Mouse (Mus musculus) thymus, adult 2 months (tissue): ENCODE measurements around the gene Gemin7.

Source experiments
- CTCF ChIP-seq: fragments of 200-500 bp; IDR thresholded peaks from 2 replicates; pipeline ENCODE4 v1.5.1; 2012; ENCODE audit warnings: mild to moderate bottlenecking, control low read depth, low read length, moderate library complexity, borderline replicate concordance; ENCODE audit not compliant: control insufficient read depth, poor library complexity, insufficient read depth; ENCODE audit errors: extremely low read depth
- POLR2A ChIP-seq: fragments of 200-500 bp; IDR thresholded peaks from 2 replicates; pipeline ENCODE4 v1.6.1; 2012; ENCODE audit warnings: mild to moderate bottlenecking, low read length, control low read depth, moderate library complexity; ENCODE audit not compliant: control insufficient read depth, poor library complexity, insufficient read depth; ENCODE audit errors: extremely low read depth

DNA sequence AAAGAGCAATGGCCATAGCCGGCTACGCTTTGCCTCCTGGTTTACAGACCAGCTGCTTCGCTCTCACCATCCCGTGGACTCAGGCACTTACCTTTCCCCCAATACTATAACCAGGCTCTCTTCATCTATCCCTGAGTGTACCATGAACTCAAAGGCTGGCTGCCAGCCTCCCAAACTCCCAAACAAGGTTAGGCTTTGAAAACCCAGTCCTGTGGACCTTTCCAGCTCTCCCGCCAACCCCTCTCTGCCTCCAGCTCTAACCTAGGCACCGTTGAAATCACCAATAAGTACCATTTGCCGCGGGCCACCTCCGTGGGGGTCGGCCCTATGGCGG is 16.0 kb downstream of the Gemin7 start:
- TF ChIP-seq CTCF (no peak), POLR2A (no peak)
